12 mouse cellular contexts compared by ENCODE assay signal in genomic region chr17:31309281-31309793, GRCm38 (mm10). TPM values are rescaled to one million over a fixed set of nuclear protein-coding genes. Genes with fewer than 3 reads are reported as not detected.
A peak's percentile ranks its signal among the peaks of the same experiment; 100 is the strongest.
DNase-seq lines count a peak whose midpoint lies in the region; ATAC-seq and TF ChIP-seq lines count a peak whose summit lies in the region.
"Had no signal": no experiment of that assay in that cellular context is flagged by ENCODE, and none has a peak within 500 bp of the region (broad histone marks: within the 10 kb centered on the region; RNA-seq: fewer than 3 reads in every experiment).

No protein-coding gene starts in this region.

- H3K27me3 ChIP-seq in embryonic facial prominence, embryonic 11.5 days (ENCODE audit: control insufficient read depth, insufficient read depth, low read length), result no peaks in the 10 kb centered on the region
- no peaks in the 10 kb centered on the region; the same call in 1 of the 2 replicates for H3K27me3 ChIP-seq in limb, embryonic 12.5 days

- H3K36me3 ChIP-seq in embryonic facial prominence, embryonic 11.5 days (replicated peaks; ENCODE audit: control insufficient read depth, insufficient read depth, low read depth, low read length), result no peaks in the 10 kb centered on the region
- H3K36me3 ChIP-seq in limb, embryonic 12.5 days, result no peaks in the 10 kb centered on the region

- DNase-seq in adrenal gland, postnatal 36 days, result peak; percentile 38 to 50
- no peak for DNase-seq in adrenal gland, adult 18-20 months (ENCODE audit: low spot score in 2 of 2)
- DNase-seq in 416B (ENCODE audit: low read depth), result peak; percentile 36
- DNase-seq in embryonic facial prominence, embryonic 11.5 days (ENCODE audit: low spot score), result peak; percentile 91
- no peak for DNase-seq in layer of hippocampus, postnatal 14 days (ENCODE audit: low spot score in 2 of 2)
- DNase-seq in left cerebral cortex, adult 2 months (ENCODE audit: extremely low spot score in 1 of 2, low spot score in 2 of 2), result no peak
- no peak for DNase-seq in kidney, postnatal 4 days
- DNase-seq: cerebellum, adult 11 months; right cerebral cortex, adult 18-20 months; thymus, adult 2 months had no signal

- H3K4me2 ChIP-seq in embryonic facial prominence, embryonic 11.5 days (ENCODE audit: low read depth, low read length), result no peak overlapping the region
- no peak overlapping the region for H3K4me2 ChIP-seq in limb, embryonic 12.5 days
- H3K4me2 ChIP-seq: liver, embryonic 11.5 days had no signal

- no peak overlapping the region for H3K4me3 ChIP-seq in embryonic facial prominence, embryonic 11.5 days (ENCODE audit: low read depth, low read length)
- H3K4me3 ChIP-seq in limb, embryonic 12.5 days (replicated peaks), result no peak overlapping the region
- H3K4me3 ChIP-seq in left cerebral cortex, adult 2 months, result no peak overlapping the region

- no peak overlapping the region for H3K9ac ChIP-seq in embryonic facial prominence, embryonic 11.5 days (replicated peaks; ENCODE audit: low read length)
- H3K9ac ChIP-seq in limb, embryonic 12.5 days (replicated peaks), result no peak overlapping the region

- intact Hi-C loops in left cerebral cortex, adult 2 months (cut with DNase I), result loop anchor here (1.0 kb wide), 1 partner anchor 55 kb away; no protein-coding TSS in a partner anchor

- peaks cover 3% of the 10 kb centered on the region; the same call in 1 of the 2 replicates for H3K4me1 ChIP-seq in embryonic facial prominence, embryonic 11.5 days (ENCODE audit: control insufficient read depth, insufficient read depth, low read length)
- H3K4me1 ChIP-seq in limb, embryonic 12.5 days (replicated peaks), result peaks cover 20% of the 10 kb centered on the region

- no peak overlapping the region; the same call in 1 of the 2 replicates for H3K27ac ChIP-seq in embryonic facial prominence, embryonic 11.5 days (replicated peaks; ENCODE audit: low read depth, low read length)
- peak overlapping the region; percentile 29; the same call in 1 of the 2 replicates for H3K27ac ChIP-seq in limb, embryonic 12.5 days
- no peak overlapping the region for H3K27ac ChIP-seq in left cerebral cortex, adult 2 months

- TF ChIP-seq CTCF in left cerebral cortex, adult 2 months (IDR thresholded peaks at IDR 0.05), result no peak

- ATAC-seq in embryonic facial prominence, embryonic 11.5 days (replicated peaks; ENCODE audit: insufficient number of reproducible peaks, low FRiP score, low TSS enrichment, low read depth), result peak; percentile 79
- ATAC-seq in limb, embryonic 12.5 days (ENCODE audit: insufficient number of reproducible peaks, insufficient read depth, low FRiP score, low TSS enrichment, low read depth), result no peak

- 25% methylated on average over 6 of the region's 6 CpGs for WGBS in embryonic facial prominence, embryonic 11.5 days
- WGBS in limb, embryonic 12.5 days, result 24% methylated on average over 6 of the region's 6 CpGs

- no peaks in the 10 kb centered on the region for H3K9me3 ChIP-seq in embryonic facial prominence, embryonic 11.5 days (replicated peaks; ENCODE audit: control insufficient read depth, low read length)
- no peaks in the 10 kb centered on the region for H3K9me3 ChIP-seq in limb, embryonic 12.5 days

RNA-seq across cellular contexts. Expression of gene Slc37a1, which starts 22.7 kb away (rescaled TPM):
- total RNA-seq in adrenal gland, postnatal 36 days (2021), result 1 to 10 TPM; 7.0 to 9.8 TPM
- 10 to 100 TPM in 1 of 2 experiments, 1 to 10 TPM in 1; 8.9 to 10.4 TPM for total RNA-seq in adrenal gland, adult 18-20 months (2021)
- polyA plus RNA-seq in embryonic facial prominence, embryonic 11.5 days (2014; fragmentation: Nextera tagmentation; extraction: Ambion mirVana), result 1.8 and 2.4 TPM in 2 replicates
- polyA plus RNA-seq in limb, embryonic 12.5 days (2016; fragmentation: Nextera tagmentation; extraction: Ambion mirVana), result 1.5 and 2.1 TPM in 2 replicates
- 1 to 10 TPM; 4.2 to 7.0 TPM for total RNA-seq in layer of hippocampus, postnatal 14 days (2021)
- 10 to 100 TPM in 1 of 2 experiments, 1 to 10 TPM in 1; 9.4 to 12.0 TPM for total RNA-seq in left cerebral cortex, adult 2 months (2021)

RNA-seq across cellular contexts. Expression of gene Rsph1, which starts 32.2 kb away (rescaled TPM):
- 1 to 10 TPM; 4.8 to 5.2 TPM for total RNA-seq in adrenal gland, postnatal 36 days (2021)
- total RNA-seq in adrenal gland, adult 18-20 months (2021), result 1 to 10 TPM; 5.7 to 7.2 TPM
- 0.66 and 0.76 TPM in 2 replicates for polyA plus RNA-seq in embryonic facial prominence, embryonic 11.5 days (2014; fragmentation: Nextera tagmentation; extraction: Ambion mirVana)
- 0.40 and 0.56 TPM in 2 replicates for polyA plus RNA-seq in limb, embryonic 12.5 days (2016; fragmentation: Nextera tagmentation; extraction: Ambion mirVana)
- total RNA-seq in layer of hippocampus, postnatal 14 days (2021), result 10 to 100 TPM; 13.5 to 20.8 TPM
- 10 to 100 TPM; 14.5 to 19.8 TPM for total RNA-seq in left cerebral cortex, adult 2 months (2021)

Comparison
In these comparisons a context has a peak if more than half of its experiments do, and no peak if none do; other contexts are left out.
1. DNase-seq: peak in adrenal gland, postnatal 36 days (2 of 2), 416B (single experiment) and embryonic facial prominence, embryonic 11.5 days (single experiment); none in adrenal gland, adult 18-20 months (0 of 2), layer of hippocampus, postnatal 14 days (0 of 2), left cerebral cortex, adult 2 months (0 of 2) and kidney, postnatal 4 days (0 of 2).